8 mouse cellular contexts compared by ENCODE assay signal in the genomic region with DNA sequence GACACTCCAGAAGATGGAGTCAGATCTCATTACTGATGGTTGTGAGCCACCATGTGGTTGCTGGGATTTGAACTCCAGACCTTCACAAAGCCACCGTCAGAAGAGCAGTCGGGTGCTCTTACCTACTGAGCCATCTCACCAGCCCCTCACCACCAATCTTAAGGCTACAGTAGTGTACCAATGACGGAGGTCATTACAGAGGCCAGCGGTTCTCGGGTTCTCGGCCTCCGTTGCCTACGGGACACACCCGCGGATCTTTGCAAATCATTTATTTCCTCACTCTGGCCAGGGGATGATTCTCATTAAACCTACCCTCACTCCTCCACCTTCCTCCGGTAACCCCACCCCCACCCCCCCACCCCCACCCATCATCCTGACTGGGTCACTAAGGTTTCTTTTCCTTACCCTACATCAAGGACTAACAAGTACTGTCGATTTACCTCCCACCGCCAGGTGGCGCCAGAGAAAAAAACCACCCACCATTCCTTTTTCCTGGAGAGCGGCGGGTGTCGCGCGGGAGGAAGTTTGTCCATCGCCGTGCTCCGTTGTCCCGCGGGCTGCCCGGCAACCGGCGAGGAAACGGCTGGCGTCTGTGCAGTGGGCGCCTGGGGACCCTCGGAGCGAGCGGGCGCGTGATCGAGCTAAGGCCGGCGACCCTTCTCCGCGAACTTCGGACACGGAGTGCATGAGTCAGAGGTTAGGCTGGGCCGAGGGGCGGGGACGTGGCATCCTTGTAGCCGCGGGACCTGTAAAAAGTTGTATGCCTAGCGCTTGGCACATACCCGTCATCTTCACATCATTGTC. TPM values are rescaled to one million over a fixed set of nuclear protein-coding genes. Genes with fewer than 3 reads are reported as not detected.
A peak's percentile ranks its signal among the peaks of the same experiment; 100 is the strongest.
DNase-seq lines count a peak whose midpoint lies in the region; ATAC-seq and TF ChIP-seq lines count a peak whose summit lies in the region.

TSS of gene Tchp (plus strand) at position 496 of the 804 bp plus-strand sequence.

- peak; percentile 23; the same call in 1 of the 2 replicates for TF ChIP-seq POLR2A in cortical plate, adult 2 months (IDR thresholded peaks at IDR 0.05; ENCODE audit: extremely low read depth, insufficient read depth, low read length)

- no peaks in the 10 kb centered on the region for H3K4me1 ChIP-seq in cortical plate, adult 2 months (ENCODE audit: control insufficient read depth, insufficient read depth, low read length)

- DNase-seq in gastrocnemius, postnatal 10 days: peak; percentile 95
- DNase-seq in induced T-regulatory cell, adult 2 months (ENCODE audit: low read depth): peak; percentile 97
- DNase-seq in left cerebral cortex, adult 9 months (ENCODE audit: low spot score in 2 of 2): peak; percentile 67 to 92
- peak; percentile 95 for DNase-seq in right cerebral cortex, postnatal 14 days
- peak; percentile 92 to 94 for DNase-seq in urinary bladder, postnatal 36 days (ENCODE audit: low spot score in 2 of 2)

- peak; percentile 73 for TF ChIP-seq CTCF in cortical plate, adult 2 months (IDR thresholded peaks at IDR 0.05; ENCODE audit: extremely low read depth, insufficient read depth, low read length)

- ATAC-seq in activated CD4-positive, CD25-positive, alpha-beta regulatory T cell, adult 4 months: peak; percentile 82
- peak; percentile 88 for ATAC-seq in megakaryocyte progenitor cell, adult 5-6 weeks (replicated peaks; ENCODE audit: poor library complexity)

- H3K4me3 ChIP-seq in cortical plate, adult 2 months (ENCODE audit: insufficient read depth, low read length): peak within 1 kb of the TSS; percentile 99

- H3K27ac ChIP-seq in cortical plate, adult 2 months (ENCODE audit: insufficient read depth, low read length): no peak within 1 kb of the TSS

RNA-seq across cellular contexts. Expression of gene Tchp, which starts in this region (rescaled TPM):
- polyA plus RNA-seq in activated CD4-positive, CD25-positive, alpha-beta regulatory T cell, adult 4 months (2017; shearing (Covaris generic)): 10 to 100 TPM in 1 of 2 experiments, 1 to 10 TPM in 1; 4.4 to 15.0 TPM
- 14.8 and 15.6 TPM in 2 replicates for polyA plus RNA-seq in cortical plate, adult 2 months (2012; rRNA removed)
- 1 to 10 TPM; 3.5 to 4.6 TPM for total RNA-seq in gastrocnemius, postnatal 10 days (2021)
- 4.9 and 5.4 TPM in 2 replicates for total RNA-seq in megakaryocyte progenitor cell, adult 5-6 weeks (2015)
- total RNA-seq in megakaryocyte progenitor cell, adult 5-6 weeks (2017): 10.0 and 10.2 TPM in 2 replicates
